In the genomic region with DNA sequence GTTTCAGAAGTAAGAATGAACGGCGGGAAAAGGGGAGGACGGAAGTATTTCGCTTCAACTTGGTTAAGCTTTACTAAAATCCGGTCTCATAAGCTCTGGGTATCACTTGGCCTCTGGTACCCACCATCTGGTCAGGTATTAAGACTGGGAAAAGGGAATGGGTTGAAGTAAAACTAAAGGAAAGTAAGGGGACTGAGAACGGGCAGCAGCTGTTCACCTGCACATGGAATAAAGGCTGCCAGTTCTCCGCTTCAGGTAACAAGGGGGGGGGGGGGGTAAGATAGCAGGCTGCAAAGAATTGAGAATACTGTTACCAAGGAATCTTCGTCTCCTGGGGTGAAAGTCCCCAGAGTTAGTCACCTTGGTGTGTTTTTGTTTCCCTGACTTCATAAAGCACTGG, we compare ENCODE assay signal across 8 mouse cellular contexts.
DNase-seq lines count a peak whose midpoint lies in the region; ATAC-seq and TF ChIP-seq lines count a peak whose summit lies in the region.

No protein-coding gene starts in this region.

- H3K4me2 ChIP-seq in embryonic facial prominence, embryonic 15.5 days (replicated peaks): peak overlapping the region; percentile 51
- H3K4me2 ChIP-seq in intestine, embryonic 14.5 days (ENCODE audit: low read length): peak overlapping the region; percentile 49
- H3K4me2 ChIP-seq in midbrain, postnatal 0 days (ENCODE audit: low read depth, low read length, poor library complexity, severe bottlenecking): peak overlapping the region; percentile 51

- no peaks in the 10 kb centered on the region for H3K9me3 ChIP-seq in embryonic facial prominence, embryonic 15.5 days (replicated peaks)
- H3K9me3 ChIP-seq in intestine, embryonic 14.5 days (ENCODE audit: control insufficient read depth, low read length): no peaks in the 10 kb centered on the region
- no peaks in the 10 kb centered on the region for H3K9me3 ChIP-seq in midbrain, postnatal 0 days (ENCODE audit: low read length)

- no peaks in the 10 kb centered on the region for H3K27me3 ChIP-seq in kidney, adult 2 months (replicated peaks; ENCODE audit: control insufficient read depth, insufficient read depth, low read length)
- H3K27me3 ChIP-seq in embryonic facial prominence, embryonic 15.5 days: no peaks in the 10 kb centered on the region
- H3K27me3 ChIP-seq in intestine, embryonic 14.5 days (replicated peaks; ENCODE audit: control insufficient read depth, insufficient read depth, low read length): no peaks in the 10 kb centered on the region
- H3K27me3 ChIP-seq in midbrain, postnatal 0 days (ENCODE audit: insufficient read depth, low read length): no peaks in the 10 kb centered on the region

- H3K9ac ChIP-seq in embryonic facial prominence, embryonic 15.5 days: peak overlapping the region; percentile 40; the same call in 1 of the 2 replicates
- H3K9ac ChIP-seq in intestine, embryonic 14.5 days (ENCODE audit: low read length): peak overlapping the region; percentile 58
- peak overlapping the region; percentile 57; the same call in 1 of the 2 replicates for H3K9ac ChIP-seq in midbrain, postnatal 0 days (replicated peaks; ENCODE audit: low read length, poor library complexity, severe bottlenecking)

- peak; percentile 0 for DNase-seq in kidney, adult 2 months
- DNase-seq in kidney, adult 11 months: no peak
- peak; percentile 54 for DNase-seq in intestine, embryonic 14.5 days (ENCODE audit: low spot score)
- peak; percentile 1 for DNase-seq in midbrain, postnatal 0 days (ENCODE audit: low spot score)
- no peak for DNase-seq in gastrocnemius, adult 18-20 months (ENCODE audit: low spot score)
- no peak for DNase-seq in natural killer cell, adult 2 months (ENCODE audit: low spot score in 2 of 2)
- DNase-seq in kidney, postnatal 25 days: no peak

- TF ChIP-seq CTCF in kidney, adult 2 months (conservative IDR thresholded peaks at IDR 0.05; ENCODE audit: insufficient read depth, insufficient read length, low read depth, low read length): no peak
- no peak for TF ChIP-seq CTCF in midbrain, postnatal 0 days (IDR thresholded peaks at IDR 0.05)

- no peaks in the 10 kb centered on the region for H3K4me1 ChIP-seq in kidney, adult 2 months (ENCODE audit: control insufficient read depth, insufficient read depth, low read length)
- no peaks in the 10 kb centered on the region for H3K4me1 ChIP-seq in embryonic facial prominence, embryonic 15.5 days
- no peaks in the 10 kb centered on the region for H3K4me1 ChIP-seq in intestine, embryonic 14.5 days (replicated peaks; ENCODE audit: control insufficient read depth, insufficient read depth, low read length)
- H3K4me1 ChIP-seq in midbrain, postnatal 0 days (ENCODE audit: insufficient read depth, low read length): no peaks in the 10 kb centered on the region

- ATAC-seq in embryonic facial prominence, embryonic 15.5 days (ENCODE audit: insufficient number of reproducible peaks, low FRiP score, low TSS enrichment, low read depth): no peak
- no peak for ATAC-seq in intestine, embryonic 14.5 days (replicated peaks; ENCODE audit: low FRiP score, low TSS enrichment, low read depth)
- ATAC-seq in midbrain, postnatal 0 days (ENCODE audit: low FRiP score): no peak

- TF ChIP-seq POLR2A in kidney, adult 2 months (IDR thresholded peaks at IDR 0.05; ENCODE audit: low read depth, low read length): no peak

- no peaks in the 10 kb centered on the region for H3K36me3 ChIP-seq in kidney, adult 2 months (ENCODE audit: control insufficient read depth, insufficient read depth, low read length)
- H3K36me3 ChIP-seq in embryonic facial prominence, embryonic 15.5 days: no peaks in the 10 kb centered on the region
- no peaks in the 10 kb centered on the region for H3K36me3 ChIP-seq in intestine, embryonic 14.5 days (ENCODE audit: control insufficient read depth, insufficient read depth, low read length)
- no peaks in the 10 kb centered on the region for H3K36me3 ChIP-seq in midbrain, postnatal 0 days (ENCODE audit: insufficient read depth, low read length)

- H3K27ac ChIP-seq in kidney, adult 2 months (ENCODE audit: insufficient read depth, low read depth, low read length): no peak overlapping the region
- H3K27ac ChIP-seq in embryonic facial prominence, embryonic 15.5 days (replicated peaks): peak overlapping the region; percentile 78; the same call in 1 of the 2 replicates
- H3K27ac ChIP-seq in intestine, embryonic 14.5 days (ENCODE audit: low read depth): peak overlapping the region; percentile 54; the same call in 1 of the 2 replicates
- no peak overlapping the region for H3K27ac ChIP-seq in midbrain, postnatal 0 days (ENCODE audit: low read depth, low read length)

- 8% methylated on average over 8 of the region's 8 CpGs for WGBS in kidney, adult 2 months
- 19% methylated on average over 8 of the region's 8 CpGs for WGBS in embryonic facial prominence, embryonic 15.5 days
- 9% methylated on average over 8 of the region's 8 CpGs for WGBS in intestine, embryonic 14.5 days
- 31% methylated on average over 8 of the region's 8 CpGs for WGBS in midbrain, postnatal 0 days

- peak overlapping the region; percentile 69; the same call in 1 of the 2 replicates for H3K4me3 ChIP-seq in kidney, adult 2 months (ENCODE audit: insufficient read depth, low read depth, low read length)
- peak overlapping the region; percentile 58 for H3K4me3 ChIP-seq in embryonic facial prominence, embryonic 15.5 days (replicated peaks)
- peak overlapping the region; percentile 51 for H3K4me3 ChIP-seq in intestine, embryonic 14.5 days (ENCODE audit: low read depth, low read length)
- H3K4me3 ChIP-seq in midbrain, postnatal 0 days (ENCODE audit: low read depth, low read length): peak overlapping the region; percentile 57

Comparison
In these comparisons a context has a peak if more than half of its experiments do, and no peak if none do; other contexts are left out.
1. DNase-seq: peak in kidney, adult 2 months (single experiment), intestine, embryonic 14.5 days (single experiment) and midbrain, postnatal 0 days (single experiment); none in kidney, adult 11 months (single experiment), gastrocnemius, adult 18-20 months (single experiment), natural killer cell, adult 2 months (0 of 2) and kidney, postnatal 25 days (0 of 2).
2. H3K27ac ChIP-seq: peak in embryonic facial prominence, embryonic 15.5 days (single experiment) and intestine, embryonic 14.5 days (single experiment); none in kidney, adult 2 months (single experiment) and midbrain, postnatal 0 days (single experiment).
3. Peak in every context shown above with its lines, with median percentiles within 50 percentile points of each other: H3K4me3 ChIP-seq, H3K4me2 ChIP-seq and H3K9ac ChIP-seq.